Comparison of ENCODE assay signal across 8 mouse cellular contexts in genomic region chr4:81251934-81252333, GRCm38 (mm10).
DNase-seq lines count a peak whose midpoint lies in the region; ATAC-seq and TF ChIP-seq lines count a peak whose summit lies in the region.

No protein-coding gene starts in this region.

- 7% methylated on average over 5 of the region's 5 CpGs for WGBS in limb, embryonic 11.5 days
- WGBS in olfactory bulb, adult 2 months = 6% methylated on average over 5 of the region's 5 CpGs

- H3K4me3 ChIP-seq in limb, embryonic 11.5 days (ENCODE audit: low read depth, low read length) = no peak overlapping the region
- no peak overlapping the region for H3K4me3 ChIP-seq in olfactory bulb, adult 2 months (ENCODE audit: insufficient read depth, low read depth, low read length)

- peak; percentile 56 for TF ChIP-seq CTCF in olfactory bulb, adult 2 months (IDR thresholded peaks at IDR 0.05; ENCODE audit: insufficient read depth, low read depth, low read length)

- no peaks in the 10 kb centered on the region for H3K36me3 ChIP-seq in limb, embryonic 11.5 days (ENCODE audit: control insufficient read depth, insufficient read depth, low read length)

- no peaks in the 10 kb centered on the region for H3K4me1 ChIP-seq in limb, embryonic 11.5 days (ENCODE audit: control insufficient read depth, insufficient read depth, low read length)
- H3K4me1 ChIP-seq in olfactory bulb, adult 2 months (ENCODE audit: control insufficient read depth, insufficient read depth, low read length) = no peaks in the 10 kb centered on the region

- H3K27me3 ChIP-seq in limb, embryonic 11.5 days (ENCODE audit: control insufficient read depth, insufficient read depth, low read length) = no peaks in the 10 kb centered on the region

- ATAC-seq in limb, embryonic 11.5 days (ENCODE audit: insufficient number of reproducible peaks, low FRiP score, low TSS enrichment, low read depth) = no peak
- no peak for ATAC-seq in megakaryocyte, adult 5-6 weeks (ENCODE audit: poor library complexity, severe bottlenecking)

- H3K9me3 ChIP-seq in limb, embryonic 11.5 days (ENCODE audit: control insufficient read depth, low read length) = no peaks in the 10 kb centered on the region

- no peak overlapping the region for H3K27ac ChIP-seq in limb, embryonic 11.5 days (replicated peaks; ENCODE audit: low read depth, low read length)
- no peak overlapping the region for H3K27ac ChIP-seq in olfactory bulb, adult 2 months (ENCODE audit: insufficient read depth, low read depth, low read length)

- H3K4me2 ChIP-seq in limb, embryonic 11.5 days (ENCODE audit: low read depth, severe bottlenecking) = no peak overlapping the region

- DNase-seq in layer of hippocampus, adult 11-12 months (ENCODE audit: low spot score) = peak; percentile 54
- no peak for DNase-seq in layer of hippocampus, adult 9-11 months
- DNase-seq in adrenal gland, postnatal 25 days = peak; percentile 16
- peak; percentile 20 for DNase-seq in fibroblast of lung, adult 2 months (ENCODE audit: low read depth)
- DNase-seq in kidney, adult 8-10 months = peak; percentile 20 to 68
- peak; percentile 81 for DNase-seq in limb, embryonic 11.5 days (ENCODE audit: low spot score)

- no peak overlapping the region for H3K9ac ChIP-seq in limb, embryonic 11.5 days (ENCODE audit: low read length)

- TF ChIP-seq POLR2A in olfactory bulb, adult 2 months (IDR thresholded peaks at IDR 0.05; ENCODE audit: insufficient read depth, low read depth, low read length) = no peak
